Mouse (Mus musculus): ENCODE measurements around the gene Elf2. TPM values are rescaled to one million over a fixed set of nuclear protein-coding genes. Genes with fewer than 3 reads are reported as not detected.
A peak's percentile ranks its signal among the peaks of the same experiment; 100 is the strongest.
"Not testable (repeated sequence)": the region's sequence is repeated elsewhere in the genome, so short reads cannot be mapped to it uniquely, and the experiment has no call there.

The Elf2 gene
- total RNA-seq, 2 experiments from 2014 or later, result 44.3 to 46.1 TPM

- peak; percentile 5 for DNase-seq
Measured at GRCm38 (mm10) chr3:51330086-51330485, 10.4 kb downstream of the Elf2 start.

GRCm38 (mm10) chr3:51328546-51328945 lies 11.9 kb downstream of the Elf2 start:
- peak; percentile 9 for DNase-seq

GRCm38 (mm10) chr3:51327817-51328216 lies 12.6 kb downstream of the Elf2 start:
- peak; percentile 41 for DNase-seq

GRCm38 (mm10) chr3:51327429-51327797 lies 13.1 kb downstream of the Elf2 start:
- DNase-seq, result no peak

- DNase-seq, result peak; percentile 20
Measured at GRCm38 (mm10) chr3:51326664-51327428, 13.6 kb downstream of the Elf2 start.

- DNase-seq, result no peak
Measured at GRCm38 (mm10) chr3:51325475-51325874, 15.0 kb downstream of the Elf2 start.

- no peak for DNase-seq
Measured at GRCm38 (mm10) chr3:51323006-51323405, 17.5 kb downstream of the Elf2 start.

GRCm38 (mm10) chr3:51322326-51322725 lies 18.1 kb downstream of the Elf2 start:
- no peak for DNase-seq

- DNase-seq, result no peak
Measured at GRCm38 (mm10) chr3:51321141-51321540, 19.3 kb downstream of the Elf2 start.

- not testable (repeated sequence) for DNase-seq
Measured at GRCm38 (mm10) chr3:51318053-51318452, 22.4 kb downstream of the Elf2 start.

GRCm38 (mm10) chr3:51316876-51317275 lies 23.6 kb downstream of the Elf2 start:
- no peak for DNase-seq

- DNase-seq, result no peak
Measured at GRCm38 (mm10) chr3:51311638-51312037, 28.8 kb downstream of the Elf2 start.

GRCm38 (mm10) chr3:51310098-51310497 lies 30.4 kb downstream of the Elf2 start:
- DNase-seq, result no peak

- DNase-seq, result no peak
Measured at GRCm38 (mm10) chr3:51306621-51307020, 33.8 kb downstream of the Elf2 start.

- no peak for DNase-seq
Measured at GRCm38 (mm10) chr3:51305961-51306360, 34.5 kb downstream of the Elf2 start.

GRCm38 (mm10) chr3:51302971-51303476 lies 37.4 kb downstream of the Elf2 start:
- DNase-seq, result no peak

- DNase-seq, result no peak
Measured at GRCm38 (mm10) chr3:51301583-51301982, 38.9 kb downstream of the Elf2 start.

GRCm38 (mm10) chr3:51296790-51297189 lies 43.7 kb downstream of the Elf2 start:
- no peak for DNase-seq

GRCm38 (mm10) chr3:51295225-51295624 lies 45.2 kb downstream of the Elf2 start:
- DNase-seq, result no peak

- no peak for DNase-seq
Measured at GRCm38 (mm10) chr3:51294251-51294650, 46.2 kb downstream of the Elf2 start.

- DNase-seq, result peak; percentile 63
Measured at GRCm38 (mm10) chr3:51288880-51289821, 51.3 kb downstream of the Elf2 start.

GRCm38 (mm10) chr3:51284375-51284774 lies 56.1 kb downstream of the Elf2 start:
- DNase-seq, result no peak

- no peak for DNase-seq
Measured at GRCm38 (mm10) chr3:51281727-51282126, 58.7 kb downstream of the Elf2 start.

Measured in gastrocnemius, postnatal 25 days (tissue).